Comparison of ENCODE assay signal across 7 mouse cellular contexts in the genomic region with DNA sequence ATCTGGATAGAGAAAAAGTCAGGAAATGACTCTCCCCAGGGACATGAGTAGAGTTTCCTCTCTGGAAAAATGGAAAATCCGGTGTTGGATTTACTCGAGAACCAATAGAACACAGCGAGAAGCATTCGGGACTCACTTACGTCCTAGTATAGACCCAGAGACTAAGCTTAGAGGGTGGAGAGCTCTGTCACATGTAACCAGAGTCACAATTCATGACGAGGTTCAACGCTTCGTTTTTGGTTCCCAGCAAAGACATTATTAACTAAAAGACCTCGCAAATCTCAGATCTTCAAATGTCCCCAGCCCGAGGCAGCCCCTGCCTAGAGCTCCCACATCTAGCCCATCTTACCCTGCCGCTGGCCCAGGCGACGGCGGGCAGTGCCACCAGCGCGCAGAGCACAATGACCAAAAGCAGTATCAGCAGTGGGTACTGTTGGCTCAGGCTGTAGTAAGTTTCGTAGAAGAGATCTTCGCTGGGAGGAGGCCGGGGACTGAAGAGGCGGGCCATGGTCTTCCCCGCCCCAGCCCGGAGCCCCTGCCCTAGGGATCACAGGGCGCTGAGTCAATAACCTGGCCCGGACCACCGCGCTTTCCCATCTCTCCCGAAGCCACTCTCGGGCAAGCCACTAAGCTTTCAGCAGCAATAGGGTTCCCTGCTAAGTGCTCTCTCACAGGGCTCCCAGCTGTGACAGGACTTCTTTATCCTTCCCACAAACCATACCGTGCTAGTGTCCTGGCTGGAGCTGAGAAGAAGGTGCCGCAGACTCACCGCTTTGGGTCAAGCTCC. TPM values are rescaled to one million over a fixed set of nuclear protein-coding genes. Genes with fewer than 3 reads are reported as not detected.
DNase-seq lines count a peak whose midpoint lies in the region; ATAC-seq and TF ChIP-seq lines count a peak whose summit lies in the region.

No protein-coding gene starts in this region.

- H3K27me3 ChIP-seq in forebrain, postnatal 0 days (ENCODE audit: insufficient read depth, low read length) = peaks cover 65% of the 10 kb centered on the region
- peaks cover 58% of the 10 kb centered on the region for H3K27me3 ChIP-seq in hindbrain, postnatal 0 days (ENCODE audit: insufficient read depth, low read length)

- H3K27ac ChIP-seq in forebrain, postnatal 0 days (ENCODE audit: low read depth, low read length) = no peak overlapping the region
- H3K27ac ChIP-seq in hindbrain, postnatal 0 days = no peak overlapping the region; the same call in 1 of the 2 replicates

- ATAC-seq in forebrain, postnatal 0 days = peak; percentile 70
- ATAC-seq in hindbrain, postnatal 0 days = no peak

- H3K36me3 ChIP-seq in forebrain, postnatal 0 days (ENCODE audit: insufficient read depth) = no peaks in the 10 kb centered on the region
- no peaks in the 10 kb centered on the region for H3K36me3 ChIP-seq in hindbrain, postnatal 0 days (ENCODE audit: insufficient read depth, low read length)

- H3K4me2 ChIP-seq in forebrain, postnatal 0 days (ENCODE audit: low read depth) = peak overlapping the region; percentile 42
- peak overlapping the region; percentile 57 for H3K4me2 ChIP-seq in hindbrain, postnatal 0 days (ENCODE audit: low read depth, low read length)

- H3K4me1 ChIP-seq in forebrain, postnatal 0 days (ENCODE audit: insufficient read depth) = peaks cover 7% of the 10 kb centered on the region; the same call in 1 of the 2 replicates
- peaks cover 9% of the 10 kb centered on the region; the same call in 1 of the 2 replicates for H3K4me1 ChIP-seq in hindbrain, postnatal 0 days (ENCODE audit: insufficient read depth, low read length)
- peaks cover 14% of the 10 kb centered on the region for H3K4me1 ChIP-seq in lung, adult 2 months (ENCODE audit: control insufficient read depth, insufficient read depth, low read length)

- no peak overlapping the region for H3K9ac ChIP-seq in forebrain, postnatal 0 days
- no peak overlapping the region for H3K9ac ChIP-seq in hindbrain, postnatal 0 days (replicated peaks; ENCODE audit: low read length)

- DNase-seq in urinary bladder, postnatal 36 days (ENCODE audit: low spot score in 2 of 2) = peak; percentile 2 to 7
- no peak for DNase-seq in urinary bladder, adult 18-20 months (ENCODE audit: low spot score in 2 of 2)
- DNase-seq in forebrain, postnatal 0 days = peak; percentile 35
- DNase-seq in hindbrain, postnatal 0 days (ENCODE audit: low spot score) = peak; percentile 67
- DNase-seq in lung, adult 2 months = peak; percentile 35
- peak; percentile 0 for DNase-seq in spleen, postnatal 36 days (ENCODE audit: low spot score in 2 of 2)
- DNase-seq in c-Kit-positive CD71-positive TER-119-positive erythroid progenitor cells, embryonic 14.5 days (ENCODE audit: low spot score) = no peak

- 6% methylated on average over 31 of the region's 31 CpGs for WGBS in forebrain, postnatal 0 days
- 2% methylated on average over 31 of the region's 31 CpGs for WGBS in hindbrain, postnatal 0 days
- 9% methylated on average over 31 of the region's 31 CpGs for WGBS in lung, adult 2 months

- peak overlapping the region; percentile 25 for H3K4me3 ChIP-seq in forebrain, postnatal 0 days (ENCODE audit: low read depth, low read length)
- peak overlapping the region; percentile 29 for H3K4me3 ChIP-seq in hindbrain, postnatal 0 days (ENCODE audit: low read length)
- peak overlapping the region; percentile 76 for H3K4me3 ChIP-seq in lung, adult 2 months (replicated peaks; ENCODE audit: extremely low read depth, low read depth, low read length)

- no peak for TF ChIP-seq CTCF in forebrain, postnatal 0 days (IDR thresholded peaks at IDR 0.05; ENCODE audit: low read depth)
- TF ChIP-seq CTCF in hindbrain, postnatal 0 days (IDR thresholded peaks at IDR 0.05; ENCODE audit: low read depth) = no peak
- TF ChIP-seq CTCF in lung, adult 2 months (IDR thresholded peaks at IDR 0.05; ENCODE audit: insufficient read depth, low read length) = no peak

- TF ChIP-seq POLR2A in lung, adult 2 months (IDR thresholded peaks at IDR 0.05; ENCODE audit: borderline replicate concordance, extremely low read depth, low read depth, low read length) = peak; percentile 37

- no peaks in the 10 kb centered on the region for H3K9me3 ChIP-seq in forebrain, postnatal 0 days (ENCODE audit: low read length)
- no peaks in the 10 kb centered on the region for H3K9me3 ChIP-seq in hindbrain, postnatal 0 days (ENCODE audit: low read length)

RNA-seq across cellular contexts. Expression of gene Adcy4, which starts 0.5 kb away (rescaled TPM):
- total RNA-seq in forebrain, postnatal 0 days (2014; rRNA removed) = 1.6 and 3.6 TPM in 2 replicates
- 1.6 and 1.7 TPM in 2 replicates for polyA plus RNA-seq in forebrain, postnatal 0 days (2015; fragmentation: Nextera tagmentation; extraction: Ambion mirVana)
- total RNA-seq in hindbrain, postnatal 0 days (2014; rRNA removed) = 5.6 and 5.8 TPM in 2 replicates
- polyA plus RNA-seq in hindbrain, postnatal 0 days (2015; fragmentation: Nextera tagmentation; extraction: Ambion mirVana) = 1.7 and 2.8 TPM in 2 replicates
- 157 and 169 TPM in 2 replicates for polyA plus RNA-seq in lung, adult 2 months (2012; rRNA removed)

RNA-seq across cellular contexts. Expression of gene Ripk3, which starts 5.3 kb away (rescaled TPM):
- total RNA-seq in forebrain, postnatal 0 days (2014; rRNA removed) = 0.46 and 0.90 TPM in 2 replicates
- 0.86 and 2.0 TPM in 2 replicates for polyA plus RNA-seq in forebrain, postnatal 0 days (2015; fragmentation: Nextera tagmentation; extraction: Ambion mirVana)
- total RNA-seq in hindbrain, postnatal 0 days (2014; rRNA removed) = 0.42 and 1.7 TPM in 2 replicates
- polyA plus RNA-seq in hindbrain, postnatal 0 days (2015; fragmentation: Nextera tagmentation; extraction: Ambion mirVana) = 1.7 and 2.0 TPM in 2 replicates
- 7.5 and 10.0 TPM in 2 replicates for polyA plus RNA-seq in lung, adult 2 months (2012; rRNA removed)

RNA-seq across cellular contexts. Expression of gene Ltb4r1, which starts 17.6 kb away (rescaled TPM):
- total RNA-seq in forebrain, postnatal 0 days (2014; rRNA removed) = 0.38 and 0.48 TPM in 2 replicates
- 0.90 and 0.99 TPM in 2 replicates for polyA plus RNA-seq in forebrain, postnatal 0 days (2015; fragmentation: Nextera tagmentation; extraction: Ambion mirVana)
- 0.43 and 0.52 TPM in 2 replicates for total RNA-seq in hindbrain, postnatal 0 days (2014; rRNA removed)
- 0.64 and 0.71 TPM in 2 replicates for polyA plus RNA-seq in hindbrain, postnatal 0 days (2015; fragmentation: Nextera tagmentation; extraction: Ambion mirVana)
- polyA plus RNA-seq in lung, adult 2 months (2012; rRNA removed) = 6.5 and 7.1 TPM in 2 replicates

RNA-seq across cellular contexts. Expression of gene Ltb4r2, which starts 22.1 kb away (rescaled TPM):
- total RNA-seq in forebrain, postnatal 0 days (2014; rRNA removed) = 0.38 TPM in 2 replicates
- 0.65 and 1.1 TPM in 2 replicates for polyA plus RNA-seq in forebrain, postnatal 0 days (2015; fragmentation: Nextera tagmentation; extraction: Ambion mirVana)
- total RNA-seq in hindbrain, postnatal 0 days (2014; rRNA removed) = 0.16 and 0.32 TPM in 2 replicates
- polyA plus RNA-seq in hindbrain, postnatal 0 days (2015; fragmentation: Nextera tagmentation; extraction: Ambion mirVana) = 0.69 and 0.78 TPM in 2 replicates
- polyA plus RNA-seq in lung, adult 2 months (2012; rRNA removed) = 1.1 and 2.6 TPM in 2 replicates

RNA-seq across cellular contexts. Expression of gene Cideb, which starts 25.1 kb away (rescaled TPM):
- 0.23 and 0.43 TPM in 2 replicates for total RNA-seq in forebrain, postnatal 0 days (2014; rRNA removed)
- polyA plus RNA-seq in forebrain, postnatal 0 days (2015; fragmentation: Nextera tagmentation; extraction: Ambion mirVana) = 0.20 and 0.54 TPM in 2 replicates
- 1.9 TPM in 1 of 2 replicates, not detected in the other for total RNA-seq in hindbrain, postnatal 0 days (2014; rRNA removed)
- polyA plus RNA-seq in hindbrain, postnatal 0 days (2015; fragmentation: Nextera tagmentation; extraction: Ambion mirVana) = 0.75 and 0.81 TPM in 2 replicates
- polyA plus RNA-seq in lung, adult 2 months (2012; rRNA removed) = 3.8 and 4.0 TPM in 2 replicates

Comparison
In these comparisons a context has a peak if more than half of its experiments do, and no peak if none do; other contexts are left out.
1. DNase-seq: peak in urinary bladder, postnatal 36 days (2 of 2), forebrain, postnatal 0 days (single experiment), hindbrain, postnatal 0 days (single experiment), lung, adult 2 months (single experiment) and spleen, postnatal 36 days (2 of 2); none in urinary bladder, adult 18-20 months (0 of 2) and c-Kit-positive CD71-positive TER-119-positive erythroid progenitor cells, embryonic 14.5 days (single experiment).
2. H3K4me3 ChIP-seq: peak in every context shown above with its lines; median percentile 76 in lung, adult 2 months; 29 in hindbrain, postnatal 0 days; 25 in forebrain, postnatal 0 days.
3. RNA of gene Adcy4, which starts 0.5 kb away (polyA plus RNA-seq): 157 to 169 TPM in lung, adult 2 months; 1.7 to 2.8 TPM in hindbrain, postnatal 0 days and 1.6 to 1.7 TPM in forebrain, postnatal 0 days; every median in the first group is over 10 times any median in the second.